Mouse (Mus musculus): ENCODE measurements around the gene Pole4.

- TF ChIP-seq CTCF (IDR thresholded peaks at IDR 0.05; ENCODE audit: low read depth, low read length) (no peak), EP300 (IDR thresholded peaks at IDR 0.05; ENCODE audit: insufficient read depth, low read depth, low read length) (no peak)
Observed at GRCm38 (mm10) chr6:82694668-82695067, 10.5 kb downstream of the Pole4 start.

Measured in ES-Bruce4 (cell line).